Mouse (Mus musculus) liver, embryonic 14.5 days (tissue): ENCODE data around the gene Abhd5.

Source experiments
- CTCF ChIP-seq: IDR thresholded peaks from 2 replicates; pipeline ENCODE4 v1.5.1; 2016; ENCODE audit warnings: antibody characterized with exemption, low read depth, control low read depth
- EP300 ChIP-seq: IDR thresholded peaks from 2 replicates; pipeline ENCODE4 v1.6.1; 2016; ENCODE audit warnings: antibody characterized with exemption, low read depth

GRCm38 (mm10) chr9:122382006-122382405, 30.6 kb downstream of the Abhd5 start:
- no peak for TF ChIP-seq EP300
- no peak for TF ChIP-seq CTCF
